Mouse (Mus musculus): ENCODE results near the gene Hhat.

The Hhat gene

DNA sequence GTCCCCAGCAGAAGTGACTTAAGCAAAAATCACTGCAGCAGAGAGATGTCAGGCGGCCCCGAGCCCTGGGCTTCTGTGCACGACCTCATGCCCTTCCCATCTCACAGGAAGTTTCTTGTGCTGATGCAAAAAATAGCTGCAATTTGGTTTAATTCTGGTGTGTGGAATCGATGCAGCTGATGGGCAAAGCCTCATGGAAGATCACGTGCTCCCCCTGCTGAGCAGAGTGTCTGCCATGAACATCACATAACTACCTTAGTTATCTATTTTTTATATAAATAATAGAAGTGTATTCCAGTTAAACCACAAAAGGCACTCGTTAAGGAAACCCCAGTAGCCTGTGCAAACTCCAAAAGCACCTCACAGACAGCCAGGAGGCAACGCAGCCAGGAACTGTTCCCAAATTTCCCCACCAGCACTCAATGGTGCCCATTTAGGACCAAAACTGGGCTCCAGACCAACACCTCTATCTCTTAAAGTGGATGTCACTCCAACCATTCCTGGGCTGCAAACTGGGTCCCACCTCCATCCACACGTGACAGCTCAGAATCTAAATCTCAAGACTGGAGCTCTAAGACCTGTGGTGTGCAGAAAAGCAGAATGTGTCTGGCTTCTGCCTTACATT is 118.9 kb downstream of the Hhat start:
- peak in 1 of 2 experiments; percentile 4 for DNase-seq (ENCODE audit: low spot score in 2 of 2)

DNA sequence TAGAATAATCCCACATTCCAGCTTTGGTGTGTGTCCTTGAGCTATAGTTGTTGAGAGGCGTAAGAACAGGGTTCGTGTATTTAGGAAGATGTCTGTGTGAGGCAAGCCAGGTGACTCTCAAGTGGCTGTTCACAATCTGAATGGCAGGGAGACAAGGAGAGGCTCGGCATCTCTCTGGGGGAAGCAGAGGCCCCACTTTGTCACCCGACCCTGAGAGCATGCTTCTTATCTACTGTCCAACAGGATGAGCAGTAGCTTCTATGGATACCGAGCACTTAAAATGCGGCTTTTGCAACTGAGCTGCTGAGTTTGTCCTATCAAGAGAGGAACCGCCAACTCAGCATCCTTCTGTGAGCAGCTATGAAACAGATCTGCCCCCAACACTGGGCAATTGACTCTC is 120.4 kb downstream of the Hhat start:
- no peak for DNase-seq (ENCODE audit: low spot score in 2 of 2)

DNA sequence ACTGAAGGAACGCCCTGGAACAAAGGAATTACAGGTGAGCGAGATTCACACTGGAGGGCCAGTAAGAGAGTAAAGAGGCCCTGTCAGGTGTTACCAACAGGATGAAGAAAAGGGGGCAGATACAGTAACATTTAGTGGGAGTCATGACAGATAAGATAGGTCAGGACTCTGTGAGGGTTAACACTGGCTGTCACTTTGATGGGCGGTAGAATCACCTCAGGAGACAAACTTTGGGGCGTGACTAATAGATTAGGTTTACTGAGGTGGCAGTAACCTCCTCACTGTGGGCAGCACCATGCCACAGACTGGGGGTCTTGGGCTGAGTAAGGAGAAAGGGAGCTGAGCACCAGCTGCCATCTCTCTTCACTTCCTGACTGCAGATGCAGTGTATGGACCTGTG is 121.0 kb downstream of the Hhat start:
- DNase-seq (ENCODE audit: low spot score in 2 of 2) = no peak

DNA sequence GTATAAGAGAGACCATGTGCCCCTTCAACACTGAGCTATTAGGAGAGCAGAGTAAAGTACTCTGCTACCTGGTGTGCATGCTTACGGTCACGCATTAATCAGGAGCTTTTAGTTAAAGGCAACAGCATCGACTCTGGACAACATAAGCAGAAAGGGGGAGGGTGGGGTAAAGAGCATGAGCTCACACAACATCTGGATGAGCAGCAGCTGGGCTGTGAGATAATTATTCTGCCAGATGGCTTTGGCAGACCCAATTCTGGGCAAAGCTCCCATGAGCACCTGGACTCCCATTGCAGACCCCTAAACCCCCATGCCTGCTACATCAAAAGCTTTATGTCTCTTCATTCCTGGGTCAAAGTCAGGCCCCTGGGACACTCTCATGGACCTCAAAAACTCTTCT is 121.8 kb downstream of the Hhat start:
- DNase-seq (ENCODE audit: low spot score in 2 of 2) = no peak

DNA sequence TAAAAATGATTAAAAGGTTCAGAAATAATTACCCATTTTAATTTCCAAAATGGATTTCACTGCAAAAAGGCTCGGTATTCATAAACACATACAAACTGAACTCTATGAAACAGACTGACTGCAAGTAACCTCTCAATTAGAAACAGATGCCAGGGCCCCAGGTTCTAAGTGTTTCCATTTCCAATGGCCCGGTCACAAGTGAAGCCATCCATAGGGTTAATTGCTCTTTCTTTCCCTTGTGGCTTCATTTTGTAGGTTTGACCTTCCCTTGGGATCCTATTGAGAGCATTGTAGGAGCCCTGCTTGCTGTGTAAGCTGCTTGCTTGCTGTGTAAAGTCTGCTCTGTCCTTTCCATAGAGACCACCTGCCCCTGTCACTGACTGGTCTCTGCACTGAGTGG is 123.7 kb downstream of the Hhat start:
- no peak for DNase-seq (ENCODE audit: low spot score in 2 of 2)

DNA sequence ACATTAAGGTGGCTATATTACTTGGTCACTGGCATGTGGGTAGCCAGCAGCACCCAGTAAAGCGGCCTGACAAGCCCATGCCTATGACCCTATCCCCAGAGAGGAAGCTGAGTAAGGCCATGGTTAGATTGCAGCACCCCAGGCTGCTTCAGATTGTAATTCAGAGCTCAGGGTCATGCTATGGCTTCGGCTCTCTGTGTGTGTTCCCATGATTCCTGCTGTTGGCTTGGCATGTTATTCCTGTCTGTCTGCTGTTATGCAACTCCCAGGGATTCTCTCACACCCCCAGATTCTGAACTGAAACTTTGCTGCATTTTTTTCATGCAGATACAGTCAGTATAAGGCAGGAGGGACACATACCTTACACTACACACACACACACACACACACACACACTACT is 128.9 kb downstream of the Hhat start:
- DNase-seq (ENCODE audit: low spot score in 2 of 2) = no peak

DNA sequence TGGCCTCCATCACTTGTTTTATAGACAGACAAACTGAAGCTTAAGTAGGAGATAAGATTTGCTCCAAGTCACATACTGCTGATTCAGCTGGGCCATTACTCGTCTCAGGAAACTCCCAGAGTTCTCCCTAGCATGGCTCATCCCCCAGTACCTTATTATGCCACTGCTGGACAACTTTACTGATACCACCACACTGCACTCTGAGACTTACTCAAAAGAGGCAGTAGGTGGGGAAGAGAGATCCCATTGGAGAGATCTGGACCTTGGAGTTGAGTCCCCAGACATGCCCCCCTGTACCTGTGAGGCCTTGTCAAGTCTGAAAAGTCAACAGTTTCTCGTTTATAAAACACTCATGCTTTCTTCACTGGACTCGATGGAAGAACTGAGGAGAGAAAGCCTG is 131.8 kb downstream of the Hhat start:
- no peak for DNase-seq (ENCODE audit: low spot score in 2 of 2)

DNA sequence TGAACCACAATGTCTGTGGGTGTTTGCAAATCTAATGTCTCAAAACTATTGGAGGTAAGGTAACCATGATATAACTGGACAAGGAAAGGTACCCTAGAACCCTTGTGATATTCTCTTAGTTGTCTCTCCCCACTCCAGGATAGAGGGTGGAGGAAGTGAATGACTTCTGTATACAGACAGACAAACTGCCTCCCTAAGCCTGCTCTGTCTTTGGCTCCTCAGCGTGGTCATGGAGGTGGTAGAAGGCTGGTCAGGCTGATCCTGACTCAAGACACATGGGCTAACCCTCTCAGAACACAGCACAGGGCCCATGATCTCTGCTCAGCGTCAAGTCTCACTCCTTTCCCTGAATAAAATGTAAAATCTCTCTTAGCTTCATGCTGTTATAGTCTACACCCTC is 149.2 kb downstream of the Hhat start:
- no peak for DNase-seq (ENCODE audit: low spot score in 2 of 2)

DNA sequence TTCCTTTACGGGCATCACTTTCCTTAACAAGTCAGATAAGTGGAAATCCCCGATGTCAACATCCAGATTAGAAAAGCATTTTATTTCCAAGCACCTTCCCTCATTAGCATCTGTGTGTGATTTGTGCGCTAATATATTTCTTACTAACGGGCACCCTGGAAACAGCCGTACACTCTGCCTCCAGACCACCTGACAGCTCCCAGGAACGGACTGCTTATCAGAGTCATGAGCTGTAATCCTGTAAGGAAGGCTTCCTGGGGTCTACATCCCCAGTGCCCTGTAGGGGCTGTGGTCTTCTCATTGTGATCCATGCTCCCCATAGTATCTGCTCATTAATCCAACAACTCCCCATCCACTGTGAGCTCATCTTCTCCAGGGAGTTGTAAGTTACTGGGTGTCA is 157.8 kb downstream of the Hhat start:
- no peak for DNase-seq (ENCODE audit: low spot score in 2 of 2)

DNA sequence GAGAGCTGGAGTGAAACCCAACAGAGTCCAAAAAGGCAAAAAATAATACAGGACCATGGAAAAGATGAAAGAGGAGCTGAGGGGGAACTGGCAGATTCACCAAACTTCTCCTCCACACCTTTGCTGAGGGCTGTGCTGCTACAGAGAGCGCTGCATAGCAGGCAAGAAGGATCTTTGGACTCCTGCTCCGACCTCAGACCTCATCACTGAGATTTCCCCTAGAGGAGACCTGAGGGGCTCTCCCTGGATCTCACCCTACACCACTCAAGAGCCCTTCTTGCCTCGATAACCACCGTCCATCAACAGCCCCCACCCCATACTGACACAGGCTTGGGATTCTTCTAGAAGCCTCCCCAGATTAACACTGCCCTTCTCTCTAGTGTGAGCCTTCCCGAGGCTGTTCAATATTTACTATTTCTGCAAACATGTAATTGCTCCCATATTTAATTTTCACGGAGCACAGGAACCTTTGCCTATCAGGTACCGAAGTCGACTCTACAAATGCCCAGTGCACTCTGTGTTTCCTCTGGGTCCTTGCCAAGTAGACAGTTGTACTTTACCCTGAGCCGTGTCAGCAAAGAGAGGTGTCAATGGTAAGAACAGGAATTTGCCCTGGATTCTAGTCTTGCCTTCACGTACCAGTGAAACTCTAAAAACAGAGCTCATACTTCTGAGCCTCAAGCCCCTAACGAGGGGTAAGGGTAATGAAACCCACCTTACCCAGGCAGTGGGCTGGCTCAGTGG is 158.9 kb downstream of the Hhat start:
- no peak for DNase-seq (ENCODE audit: low spot score in 2 of 2)

DNA sequence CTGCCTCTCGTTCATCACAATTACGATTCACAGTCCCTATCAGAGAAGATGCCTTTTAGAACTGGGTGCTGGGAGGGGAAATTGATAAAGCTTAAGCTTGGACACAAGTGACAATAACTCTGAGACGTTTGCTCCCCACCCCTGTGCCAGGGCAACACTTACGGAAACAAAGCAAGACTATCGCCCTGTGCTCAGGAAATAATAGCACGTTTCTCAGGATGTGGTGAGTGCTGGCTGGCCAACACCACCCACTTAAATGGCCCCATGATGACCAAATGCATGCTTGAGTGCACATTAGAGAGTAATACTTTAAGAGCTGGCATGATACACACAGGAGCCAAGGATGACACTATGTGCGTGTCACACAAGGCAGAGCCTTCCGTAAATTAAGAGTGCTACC is 164.1 kb downstream of the Hhat start:
- DNase-seq (ENCODE audit: low spot score in 2 of 2) = no peak

DNA sequence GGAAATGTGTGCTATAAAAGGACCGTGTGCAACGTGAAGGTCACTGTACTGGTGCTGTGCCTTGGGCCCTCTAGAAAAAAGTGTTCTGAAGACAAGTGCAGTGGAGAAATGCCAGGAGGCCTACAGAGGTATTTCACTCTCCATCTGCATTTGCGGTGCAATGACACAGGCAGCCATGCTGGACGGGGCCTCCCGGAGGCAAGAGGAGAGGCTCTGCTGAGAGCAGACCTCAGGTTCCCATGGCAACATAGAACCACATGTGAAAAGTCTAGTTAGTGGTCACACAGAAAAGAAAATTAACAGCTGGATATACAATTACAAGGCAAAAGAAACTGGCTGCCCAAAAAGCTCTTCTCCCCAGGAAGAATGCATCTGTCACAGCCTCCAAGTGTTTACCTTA is 166.6 kb downstream of the Hhat start:
- no peak for DNase-seq (ENCODE audit: low spot score in 2 of 2)

DNA sequence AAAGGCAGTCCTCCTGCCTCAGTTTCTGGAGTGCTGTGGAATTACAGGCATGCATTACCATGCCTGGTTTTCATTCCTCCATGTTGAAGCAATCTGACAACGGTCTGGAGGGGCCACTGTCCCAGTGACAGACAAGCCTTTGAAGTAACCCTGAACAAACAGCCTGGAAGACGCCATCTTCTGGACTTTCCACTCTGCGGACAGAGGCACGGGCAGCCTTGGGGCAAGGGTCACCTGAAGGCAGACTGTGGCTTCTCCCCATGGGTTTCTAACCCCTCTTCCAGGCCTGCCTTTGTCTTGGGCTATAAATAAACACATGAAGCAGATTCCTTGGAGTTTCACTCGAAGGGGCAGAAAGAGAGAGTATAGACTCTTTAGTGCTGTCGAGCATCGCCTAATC is 167.5 kb downstream of the Hhat start:
- DNase-seq (ENCODE audit: low spot score in 2 of 2) = no peak

DNA sequence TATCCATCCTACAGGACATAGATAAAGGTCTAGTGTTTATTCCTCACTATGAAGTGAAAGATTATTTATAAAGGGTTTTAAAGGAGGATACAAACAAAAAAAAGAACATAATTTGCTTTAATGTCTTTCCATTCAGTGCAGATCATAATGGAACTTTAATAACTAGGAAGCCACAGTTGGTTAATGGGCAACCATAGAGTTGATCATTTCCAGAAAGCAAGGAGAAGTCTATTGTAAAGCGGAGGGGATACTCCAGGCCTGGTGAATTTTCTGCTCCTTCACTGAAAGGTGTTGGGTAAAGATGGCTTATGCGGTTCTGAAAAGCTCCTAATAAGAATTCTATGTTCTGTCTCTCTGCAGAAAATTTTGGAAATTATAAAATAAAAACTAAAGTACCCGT is 169.8 kb downstream of the Hhat start:
- DNase-seq (ENCODE audit: low spot score in 2 of 2) = no peak

DNA sequence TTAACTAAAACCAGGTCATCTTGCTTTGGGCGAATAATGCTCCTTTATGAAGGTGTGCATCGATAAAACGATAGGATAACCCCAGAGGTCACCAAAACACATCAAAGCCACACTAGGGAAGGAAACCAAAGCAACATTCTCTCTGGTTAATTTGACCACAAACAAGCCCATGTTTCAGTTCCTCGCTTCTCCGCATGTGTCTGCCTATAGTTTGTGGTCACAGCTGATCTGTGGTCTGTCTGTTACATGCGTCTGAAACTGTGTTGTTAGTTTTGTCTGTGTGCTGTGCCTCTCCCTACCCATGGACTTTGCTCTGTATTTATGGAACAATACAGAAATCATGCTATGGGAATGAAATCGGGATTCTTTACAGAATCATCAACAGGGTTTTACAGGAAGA is 171.3 kb downstream of the Hhat start:
- DNase-seq (ENCODE audit: low spot score in 2 of 2) = no peak

DNA sequence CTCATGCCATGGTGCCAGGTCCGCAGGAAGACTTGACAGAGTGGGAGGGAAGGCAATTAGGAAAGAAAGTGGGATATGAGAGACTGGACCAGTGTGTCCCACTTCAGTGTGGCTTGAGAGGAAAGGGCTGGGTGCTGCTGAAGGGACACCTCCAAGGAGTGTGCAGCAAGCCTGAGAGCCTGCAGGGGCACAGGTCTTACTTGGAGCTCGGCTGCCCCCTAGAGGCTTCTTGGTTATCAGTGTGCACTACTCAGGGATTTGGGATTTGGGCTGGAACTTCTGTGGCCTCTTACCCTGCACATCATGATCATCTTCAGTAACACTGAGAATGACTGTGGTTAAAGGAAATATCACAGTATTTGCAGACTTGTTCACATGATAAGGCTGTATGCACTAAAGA is 172.6 kb downstream of the Hhat start:
- peak; percentile 80 to 81 for DNase-seq (ENCODE audit: low spot score in 2 of 2)

DNA sequence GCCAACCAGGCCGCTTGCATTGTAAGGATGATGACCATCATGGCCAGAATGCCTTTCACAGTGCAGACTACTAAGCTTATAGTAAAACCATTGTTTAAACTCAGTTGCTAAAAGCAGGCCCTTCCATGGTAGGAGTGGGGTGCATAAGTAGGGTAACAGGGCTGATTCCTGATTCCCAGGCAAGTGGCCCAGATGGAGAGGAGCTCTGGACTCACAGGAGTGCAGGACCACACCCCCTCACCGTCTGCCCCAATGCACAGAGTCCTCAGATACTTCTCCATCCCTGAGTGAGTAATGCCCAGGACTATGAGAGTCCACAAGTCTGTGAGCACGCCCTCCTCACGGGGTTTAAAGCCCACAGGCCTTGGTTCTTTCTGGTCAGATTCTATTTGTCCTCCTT is 175.6 kb downstream of the Hhat start:
- DNase-seq (ENCODE audit: low spot score in 2 of 2) = no peak

DNA sequence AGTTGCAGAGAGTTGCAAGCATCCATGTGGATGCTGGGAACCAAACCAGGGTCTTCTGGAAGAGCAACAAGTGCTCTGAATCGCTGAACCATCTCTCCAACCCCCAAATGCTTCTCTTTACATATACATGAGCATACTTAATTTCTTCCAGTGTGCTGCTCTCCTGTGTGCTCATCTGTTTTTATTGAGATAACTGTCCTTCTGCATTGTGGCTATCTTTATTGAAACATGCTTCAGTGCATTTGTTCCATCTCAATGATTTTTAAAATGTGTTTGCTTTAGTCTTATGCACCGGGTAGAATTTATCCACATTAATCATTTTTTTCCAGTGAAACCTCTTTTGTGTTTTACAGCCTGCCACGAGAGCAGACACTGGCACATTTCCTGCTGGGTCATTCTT is 177.5 kb downstream of the Hhat start:
- DNase-seq (ENCODE audit: low spot score in 2 of 2) = no peak

DNA sequence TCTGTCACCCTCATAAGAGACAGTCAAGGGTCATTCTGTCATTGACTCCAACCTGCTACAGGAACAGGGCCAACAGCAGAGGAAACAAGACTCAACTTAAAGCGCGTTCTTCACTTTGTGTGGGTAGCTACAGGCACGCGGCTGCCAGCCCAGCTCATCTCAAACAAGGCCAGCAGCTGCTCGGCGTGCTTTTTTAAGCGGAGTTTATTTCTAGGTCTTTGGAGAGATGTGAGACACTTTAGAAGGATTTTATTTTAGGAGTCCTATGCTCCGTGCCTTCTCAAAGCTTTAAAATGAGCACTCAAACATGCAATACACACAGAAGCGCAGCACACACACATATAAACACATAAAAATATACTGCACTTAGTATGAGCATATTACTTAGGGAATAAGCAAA is 183.6 kb downstream of the Hhat start:
- DNase-seq (ENCODE audit: low spot score in 2 of 2) = peak; percentile 83 to 91

DNA sequence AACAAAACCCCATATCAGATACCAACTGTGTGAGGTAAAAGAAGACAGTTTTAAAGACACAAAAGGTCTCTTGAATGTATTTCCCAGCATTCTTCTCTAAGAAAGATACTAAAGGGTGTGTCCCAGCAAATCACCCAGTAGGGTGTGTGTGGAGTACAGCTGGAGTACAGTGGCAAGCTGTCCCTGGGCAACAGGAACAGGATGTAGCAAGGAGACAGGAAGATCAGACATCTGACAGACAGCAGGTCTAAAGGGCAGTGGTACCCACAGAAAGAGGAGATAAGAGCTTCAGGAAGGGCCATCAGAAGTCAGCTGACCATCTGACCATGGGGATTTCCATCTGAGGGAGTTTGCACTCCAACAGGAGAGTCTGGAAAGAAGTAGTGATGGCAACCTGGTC is 185.7 kb downstream of the Hhat start:
- DNase-seq (ENCODE audit: low spot score in 2 of 2) = no peak

DNA sequence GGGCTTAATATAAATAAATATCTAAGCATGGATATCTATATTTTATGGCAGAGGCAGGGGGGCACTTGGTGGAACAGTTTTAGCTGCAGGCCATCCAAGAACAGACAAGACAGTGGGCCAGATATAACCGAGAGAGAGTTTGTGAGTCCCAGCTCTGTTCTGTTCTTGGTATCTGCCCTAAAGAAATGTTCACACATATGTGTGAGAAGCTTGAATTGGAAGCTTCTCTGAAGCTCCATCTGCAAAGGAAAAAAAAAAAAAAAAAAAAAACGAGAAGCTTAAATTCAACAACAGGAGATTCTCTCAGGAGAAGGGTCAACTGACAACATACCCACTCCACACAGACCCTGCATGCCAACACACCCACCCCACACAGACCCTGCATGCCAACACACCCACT is 188.1 kb downstream of the Hhat start:
- DNase-seq (ENCODE audit: low spot score in 2 of 2) = no peak

DNA sequence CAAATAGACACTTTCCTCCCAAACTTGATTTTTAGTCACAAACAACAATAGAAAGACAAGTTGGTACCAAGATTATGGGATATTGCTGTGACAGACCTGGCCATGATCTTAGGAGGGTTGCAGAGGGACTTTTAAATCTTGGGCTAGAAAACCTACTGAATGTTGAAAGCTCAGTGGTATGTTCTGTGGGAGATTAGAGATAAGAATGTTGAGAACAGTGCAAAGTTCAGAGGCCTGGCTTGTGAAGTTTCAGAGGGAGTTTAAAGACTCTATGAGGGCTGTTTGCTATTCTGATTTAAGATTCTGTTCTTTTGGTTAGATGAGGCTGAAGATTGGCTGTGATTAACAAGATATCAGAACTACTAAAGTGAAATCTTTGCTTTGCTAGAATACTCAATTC is 206.3 kb downstream of the Hhat start:
- DNase-seq (ENCODE audit: low spot score in 2 of 2) = no peak

DNA sequence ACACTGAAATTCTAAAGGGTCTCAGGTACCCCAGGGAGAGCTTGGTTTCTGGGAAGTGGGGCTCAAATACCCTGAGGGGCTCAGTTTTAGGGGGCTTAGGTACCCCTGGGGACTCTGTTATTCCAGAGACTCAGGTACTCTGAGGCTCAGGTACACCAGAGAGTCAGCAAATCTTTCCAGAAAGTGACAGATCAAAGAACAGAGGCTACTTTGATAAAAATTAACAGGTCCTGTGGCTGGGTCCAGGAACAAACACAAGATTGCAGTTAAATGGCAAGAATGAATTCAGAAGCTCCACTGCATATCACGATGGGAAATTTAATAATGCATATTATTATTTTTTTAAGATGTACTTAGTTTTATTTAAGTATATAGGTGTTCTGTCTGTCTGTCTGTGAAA is 211.7 kb downstream of the Hhat start:
- no peak for DNase-seq (ENCODE audit: low spot score in 2 of 2)

Measured in right cerebral cortex, postnatal 36 days (tissue).